Mouse (Mus musculus): Measurements from ENCODE around the gene Rbm8a.

GRCm38 (mm10) chr3:96597435-96597891 lies 32.3 kb upstream of the Rbm8a start:
- TF ChIP-seq CTCF (IDR thresholded peaks at IDR 0.05; ENCODE audit: borderline replicate concordance, extremely low read depth, insufficient read depth, insufficient read length) (no peak), POLR2A (IDR thresholded peaks at IDR 0.05; ENCODE audit: borderline replicate concordance, extremely low read depth, insufficient read depth, insufficient read length, poor library complexity, severe bottlenecking) (no peak)
